Mouse (Mus musculus): Measurements from ENCODE around the gene Dnajc30.

The Dnajc30 gene

DNA sequence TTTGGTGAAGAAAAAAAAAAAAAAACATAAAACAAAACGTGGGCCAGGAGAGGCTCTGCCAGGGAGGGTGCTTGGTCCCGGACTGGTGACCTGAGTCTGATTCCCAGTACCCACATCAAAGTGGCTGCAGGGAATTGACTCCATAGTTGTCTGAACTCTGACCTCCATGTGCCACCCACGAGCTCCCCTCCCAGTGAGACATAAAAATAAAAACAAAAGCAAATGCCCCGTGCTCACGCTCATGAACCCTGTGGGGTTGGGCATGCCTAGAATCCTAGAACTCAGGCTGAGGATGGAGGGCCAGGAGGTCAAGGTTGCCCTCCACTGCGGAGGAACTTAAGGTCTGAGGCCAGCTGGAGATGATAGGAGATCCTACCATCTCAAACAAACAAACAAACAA lies 45.0 kb downstream of the Dnajc30 start:
- no peak for DNase-seq (ENCODE audit: low read depth)

DNA sequence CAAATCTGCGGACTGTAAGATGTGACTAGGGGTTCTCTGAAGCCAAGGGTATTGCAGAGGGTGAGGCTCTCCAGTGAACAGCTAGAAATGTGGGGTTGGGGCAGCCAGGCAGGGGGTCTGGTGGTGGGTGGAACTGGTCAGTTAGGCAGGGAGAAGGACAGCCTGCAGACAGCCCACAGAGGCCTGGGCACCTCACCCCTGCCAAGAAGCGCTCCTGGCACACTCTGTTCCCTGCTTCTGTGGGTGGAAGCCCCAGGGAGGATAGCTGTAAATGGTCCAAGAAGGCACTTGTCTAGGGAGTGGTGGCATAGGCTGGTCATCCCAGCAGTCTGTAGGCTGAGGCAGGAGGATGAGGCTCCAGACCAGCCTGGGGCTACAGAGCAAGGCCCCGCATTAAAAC lies 45.4 kb downstream of the Dnajc30 start:
- no peak for DNase-seq (ENCODE audit: low read depth)

DNA sequence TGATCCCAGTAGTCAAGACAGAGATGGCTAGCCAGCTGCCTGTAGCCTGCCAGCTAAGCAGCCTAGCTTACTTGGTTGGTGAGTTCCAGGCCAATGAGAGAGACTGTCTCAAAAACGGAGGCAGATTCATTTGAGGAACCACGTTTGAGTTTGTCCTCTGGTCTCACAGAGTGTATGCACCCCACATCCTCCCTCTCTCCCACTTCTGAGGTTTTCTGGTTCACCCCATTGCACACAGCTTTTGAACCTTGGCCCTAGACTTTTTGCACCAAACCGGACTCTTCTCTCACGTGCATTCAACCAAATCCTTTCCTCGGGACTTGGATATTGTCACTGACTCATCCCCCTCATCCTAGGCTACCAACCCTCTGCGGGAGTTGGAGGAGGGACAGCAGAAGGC lies 46.0 kb downstream of the Dnajc30 start:
- DNase-seq (ENCODE audit: low read depth): peak; percentile 21

DNA sequence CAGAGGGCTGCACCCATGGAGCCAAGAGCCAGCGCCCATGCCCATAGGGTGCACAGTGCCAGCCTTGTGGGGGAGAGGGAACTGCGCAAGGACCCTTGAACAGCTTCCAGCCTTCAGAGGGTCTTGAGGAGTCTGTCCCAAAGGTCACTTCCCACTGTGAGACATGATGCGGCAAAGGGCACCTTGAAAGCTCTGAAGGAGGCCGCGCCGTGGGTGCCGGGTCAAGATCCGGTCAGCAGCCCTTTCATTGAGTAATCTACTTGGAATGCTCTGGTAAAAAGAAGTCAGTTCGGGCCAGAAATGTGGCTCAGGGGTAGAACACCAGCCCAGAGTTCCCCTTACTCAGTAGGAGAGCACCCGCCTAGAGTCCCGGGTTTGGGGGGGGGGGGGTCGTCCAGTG lies 49.8 kb downstream of the Dnajc30 start:
- DNase-seq (ENCODE audit: low read depth): no peak

DNA sequence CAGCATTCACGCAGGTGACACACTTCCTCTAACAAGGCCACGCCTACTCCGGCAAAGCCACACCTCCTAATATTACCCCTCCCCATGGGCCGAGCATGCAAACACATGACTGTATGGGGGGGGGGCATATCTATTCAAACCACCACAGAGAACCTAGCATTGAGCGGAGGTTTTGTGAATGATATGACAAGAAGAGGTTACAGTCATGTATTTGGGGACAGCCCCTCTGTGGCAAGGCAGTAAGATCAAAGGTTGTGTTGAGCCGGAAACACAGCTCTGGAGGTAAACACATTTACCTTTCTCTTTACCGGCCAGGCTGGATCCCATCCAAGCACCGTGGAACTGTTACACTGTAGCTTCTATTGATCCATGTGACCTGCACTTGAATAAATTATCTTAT lies 51.2 kb downstream of the Dnajc30 start:
- DNase-seq (ENCODE audit: low read depth): peak; percentile 13

Data from 416B (cell line).